Mouse (Mus musculus) R1 (cell line): ENCODE data around the gene H2-D1.

Experiments used
- DNase-seq: peaks from one replicate; pipeline ENCODE4 v3.0.0-alpha.2; 2018; ENCODE audit warnings: low read depth, low spot score

H2-D1 gene

DNA sequence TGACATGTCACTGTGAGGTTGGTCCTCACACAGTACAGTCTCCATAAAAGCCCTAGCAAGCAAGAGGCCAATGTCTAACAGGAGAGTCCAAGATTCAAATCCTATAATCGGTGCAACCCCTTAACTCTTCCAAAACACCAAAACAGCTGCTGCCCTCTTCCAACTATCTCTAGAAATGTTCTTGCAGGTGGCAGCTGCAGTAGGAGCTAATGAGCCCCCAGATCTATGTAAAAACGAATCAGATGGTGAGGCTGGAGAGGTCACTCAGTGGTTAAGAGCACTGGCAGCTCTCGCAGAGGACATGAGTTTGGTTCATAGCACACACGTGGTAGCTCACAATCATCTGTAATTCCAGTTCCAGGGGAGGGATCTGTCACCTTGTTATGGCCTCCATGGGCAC is 6.8 kb upstream of the H2-D1 start:
- no peak for DNase-seq

DNA sequence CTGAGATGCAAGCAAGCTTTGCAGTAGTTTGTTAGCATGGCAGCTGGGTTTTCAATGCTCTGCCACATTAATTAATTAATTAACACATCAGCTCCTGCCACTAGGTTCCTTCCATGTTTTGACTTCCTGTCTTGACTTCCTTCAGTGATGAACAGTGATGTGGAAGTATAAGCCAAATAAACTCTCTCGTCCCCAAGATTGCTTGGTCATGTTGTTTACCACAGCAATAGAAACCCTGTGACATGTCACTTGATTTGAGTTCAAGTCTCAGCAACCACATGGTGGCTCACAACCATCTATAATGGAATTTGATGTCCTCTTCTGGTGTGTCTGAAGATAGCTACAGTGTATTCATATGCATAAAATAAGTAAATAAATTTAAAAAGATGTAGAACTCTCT is 5.2 kb upstream of the H2-D1 start:
- no peak for DNase-seq

- DNase-seq, result peak; percentile 95
These were observed 4.6 kb upstream of the H2-D1 start for GRCm38 (mm10) chr17:35257824-35258491.

DNA sequence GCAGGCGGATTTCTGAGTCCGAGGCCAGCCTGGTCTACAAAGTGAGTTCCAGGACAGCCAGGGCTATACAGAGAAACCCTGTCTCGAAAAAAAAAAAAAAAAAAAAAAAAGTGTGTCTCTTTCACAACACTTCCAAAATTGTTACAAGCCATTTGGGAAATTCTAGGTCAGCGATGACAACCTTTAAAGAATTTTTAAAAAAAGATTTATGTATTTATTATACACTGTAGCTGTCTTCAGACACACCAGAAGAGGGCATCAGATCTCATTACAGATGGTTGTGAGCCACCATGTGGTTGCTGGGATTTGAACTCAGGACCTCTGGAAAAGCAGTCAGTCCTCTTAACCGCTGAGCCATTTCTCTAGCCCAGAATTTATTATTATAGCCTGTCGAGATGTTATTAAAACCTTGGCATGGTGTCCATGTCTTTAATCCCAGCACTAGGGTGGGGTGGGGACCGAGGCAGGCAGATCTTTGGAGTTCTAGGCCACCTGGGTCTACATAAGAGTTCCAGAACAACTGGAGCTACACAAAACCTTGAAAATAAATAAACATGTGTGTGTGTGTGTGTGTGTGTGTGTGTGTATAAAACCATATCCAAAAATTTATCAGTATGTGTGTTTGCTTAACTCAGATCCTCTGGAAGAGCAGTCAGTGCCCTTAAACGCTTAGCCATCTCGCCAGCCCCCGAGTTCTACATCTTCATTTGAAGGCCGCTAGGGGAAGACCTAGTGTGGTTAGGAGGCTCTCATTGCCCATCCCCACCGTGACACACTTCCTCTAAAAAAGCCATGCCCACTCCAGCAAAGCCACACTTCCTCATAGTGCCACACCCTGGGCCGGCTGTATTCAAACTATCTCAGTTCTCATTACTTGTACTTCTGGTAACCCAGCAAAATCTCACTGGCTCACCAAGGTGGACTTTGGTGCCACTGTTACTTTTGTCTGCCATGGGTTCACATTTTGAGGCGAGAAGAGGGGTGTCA is 3.7 kb upstream of the H2-D1 start:
- no peak for DNase-seq

GRCm38 (mm10) chr17:35259621-35260020 is 2.9 kb upstream of the H2-D1 start:
- no peak for DNase-seq

- no peak for DNase-seq
These were observed 879 bp upstream of the H2-D1 start for GRCm38 (mm10) chr17:35261651-35262050.

- DNase-seq, result no peak
These were observed 973 bp downstream of the H2-D1 start for GRCm38 (mm10) chr17:35263523-35263883.

GRCm38 (mm10) chr17:35267399-35268086 is 5.0 kb downstream of the H2-D1 start:
- DNase-seq, result no peak

DNA sequence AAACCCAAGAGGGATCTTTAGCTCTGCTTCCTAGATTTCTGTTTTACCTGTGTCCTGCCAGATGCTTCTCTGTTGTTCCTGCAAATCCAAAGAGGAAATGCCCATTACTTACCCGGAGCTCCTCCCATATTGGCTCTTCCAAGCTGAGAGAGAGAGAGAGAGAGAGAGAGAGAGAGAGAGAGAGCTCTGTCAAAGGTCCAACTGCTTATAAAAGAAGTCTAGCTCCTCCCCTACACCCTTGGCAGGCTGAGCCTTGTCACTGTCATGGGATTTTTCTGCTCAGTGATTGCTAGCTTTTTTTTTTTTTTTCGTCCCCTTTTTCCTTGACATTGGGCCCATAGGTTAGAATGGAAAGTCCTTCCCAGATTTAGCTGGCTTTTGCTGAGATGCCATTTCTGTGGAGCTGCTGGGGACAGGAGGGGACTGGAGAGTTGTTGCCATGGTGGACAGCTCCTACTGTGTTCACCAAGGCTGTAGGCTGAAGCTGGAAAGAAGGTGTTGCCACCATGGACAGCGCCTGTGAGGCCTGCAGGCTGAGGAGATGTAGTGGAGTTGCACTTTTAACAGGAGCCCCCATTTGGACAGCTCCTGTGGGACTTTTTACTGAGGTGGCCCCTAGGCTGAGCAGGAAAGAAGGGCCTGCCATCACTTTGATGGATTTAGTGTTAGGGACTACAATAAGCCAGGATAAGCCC is 7.3 kb downstream of the H2-D1 start:
- DNase-seq, result peak; percentile 83

DNA sequence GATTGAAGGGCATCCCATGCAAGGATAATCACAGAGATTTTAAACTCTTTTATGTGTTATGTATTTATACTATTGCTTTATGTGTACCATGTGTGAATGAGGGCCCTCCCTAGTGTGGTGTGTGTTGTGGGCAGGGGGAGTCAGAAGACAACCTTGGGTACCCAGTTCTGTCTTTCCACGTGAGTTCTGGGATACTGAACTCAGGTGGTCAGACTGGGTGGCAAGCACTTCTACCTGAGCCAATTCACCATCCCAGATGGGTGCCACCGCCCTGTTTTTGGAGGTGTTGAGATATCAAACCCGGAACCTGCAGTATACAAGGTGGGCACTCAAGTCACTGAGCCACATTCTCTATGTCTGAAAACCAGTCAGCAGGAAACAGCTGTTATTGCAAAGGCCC is 9.7 kb downstream of the H2-D1 start:
- no peak for DNase-seq

- peak; percentile 78 for DNase-seq
These were observed 12.2 kb downstream of the H2-D1 start for GRCm38 (mm10) chr17:35274770-35275169.

DNA sequence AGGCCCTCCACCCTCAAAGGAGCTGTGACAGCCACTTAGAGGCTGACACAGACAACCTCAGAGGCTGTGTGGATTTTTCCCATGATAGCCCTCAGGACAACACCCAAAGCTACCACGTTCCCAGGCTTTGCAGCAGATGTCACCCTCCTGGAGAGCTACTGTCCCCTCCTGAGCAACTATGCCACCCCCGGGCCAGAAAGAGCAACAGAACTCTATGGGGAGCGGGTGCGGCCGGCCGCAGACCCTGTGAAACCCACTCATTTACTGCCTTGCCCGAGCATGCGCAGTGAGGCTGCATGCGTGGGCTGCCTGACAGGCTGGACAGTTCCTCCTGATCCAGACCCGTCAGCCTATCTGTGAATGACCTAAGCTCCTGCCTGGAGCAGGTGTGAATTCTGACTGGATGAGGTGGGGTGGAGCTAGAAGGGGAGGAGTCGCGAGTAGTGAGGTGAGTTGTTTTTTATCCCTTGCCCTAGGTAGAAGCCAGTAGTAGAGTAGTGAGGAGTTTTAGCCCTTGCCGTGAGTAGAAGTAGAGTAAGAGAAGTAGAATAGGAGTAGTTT is 13.9 kb downstream of the H2-D1 start:
- peak; percentile 86 for DNase-seq

GRCm38 (mm10) chr17:35278049-35278448 is 15.5 kb downstream of the H2-D1 start:
- DNase-seq, result no peak

- no peak for DNase-seq
These were observed 16.6 kb downstream of the H2-D1 start for GRCm38 (mm10) chr17:35278957-35279688.

DNA sequence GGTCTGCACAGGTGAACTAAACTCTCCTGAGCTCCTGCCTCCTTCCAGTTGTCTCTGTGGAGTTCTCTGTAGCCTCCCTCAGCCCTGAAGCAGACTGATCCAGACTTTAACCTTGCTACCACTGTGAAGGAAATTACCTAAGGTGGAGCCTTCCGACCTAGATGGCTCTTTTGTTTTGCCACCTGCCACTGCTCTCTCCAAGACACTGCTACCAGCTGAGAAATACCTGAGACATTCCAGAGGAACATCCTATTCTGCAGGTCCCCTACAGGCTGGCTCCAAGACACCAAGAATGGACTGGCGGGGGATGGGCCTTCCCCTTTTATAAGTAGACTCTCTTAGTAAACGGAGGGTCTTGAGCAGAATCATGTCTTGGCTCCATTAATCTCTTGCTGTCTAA is 17.7 kb downstream of the H2-D1 start:
- DNase-seq, result peak; percentile 83

DNA sequence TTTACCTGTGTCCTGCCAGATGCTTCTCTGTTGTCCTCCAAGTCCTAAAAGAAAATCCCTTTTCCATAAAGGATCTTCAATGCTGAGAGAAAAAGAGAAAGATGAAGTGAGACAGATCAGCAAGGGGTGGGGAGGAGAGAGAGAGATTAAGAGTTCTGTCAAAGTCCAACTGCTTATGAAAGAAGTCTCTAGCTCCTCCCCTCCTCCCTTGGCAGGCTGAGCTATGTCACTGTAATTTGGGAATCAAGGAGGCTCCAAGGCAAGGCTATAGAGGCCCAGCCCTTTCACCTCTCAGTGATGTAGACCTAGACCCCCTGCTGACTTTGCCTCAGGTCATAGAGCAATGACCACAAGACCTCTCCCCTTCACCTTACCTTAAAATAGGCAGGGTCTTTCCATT is 22.9 kb downstream of the H2-D1 start:
- DNase-seq, result no peak

DNA sequence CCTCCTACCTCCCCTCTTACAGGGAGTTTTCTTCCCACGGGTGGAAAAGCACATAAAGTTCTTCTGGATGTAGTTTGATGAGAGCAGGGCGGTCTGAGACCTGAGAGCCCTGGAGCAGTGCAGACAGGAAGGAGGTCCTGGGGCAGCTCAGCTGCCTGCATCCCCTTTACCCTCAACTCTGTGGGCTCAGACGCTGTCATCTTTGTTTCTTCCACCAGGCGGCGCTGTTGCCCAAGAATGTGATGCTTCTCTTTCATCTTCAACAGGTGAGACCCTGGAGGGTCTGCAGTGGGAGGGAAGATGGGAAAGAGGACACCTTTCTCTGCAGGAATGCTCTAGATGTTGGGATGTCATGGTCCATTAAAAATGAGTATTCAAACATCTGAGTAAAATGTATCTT is 33.3 kb downstream of the H2-D1 start:
- peak; percentile 64 for DNase-seq

- peak; percentile 75 for DNase-seq
These were observed 37.9 kb downstream of the H2-D1 start for GRCm38 (mm10) chr17:35300261-35300945.

- peak; percentile 87 for DNase-seq
These were observed 39.2 kb downstream of the H2-D1 start for GRCm38 (mm10) chr17:35301645-35302258.

- DNase-seq, result no peak
These were observed 40.7 kb downstream of the H2-D1 start for GRCm38 (mm10) chr17:35303271-35303670.
